Mouse (Mus musculus): ENCODE data around the gene Ibtk. TPM values are rescaled to one million over a fixed set of nuclear protein-coding genes. Genes with fewer than 3 reads are reported as not detected.

The Ibtk gene
- total RNA-seq, 2 experiments from 2014 or later = 47.5 to 50.4 TPM

- no peak for DNase-seq (ENCODE audit: low spot score in 2 of 2)
Observed at GRCm38 (mm10) chr9:85707302-85707701, 41.8 kb downstream of the Ibtk start.

GRCm38 (mm10) chr9:85701981-85702380 lies 47.2 kb downstream of the Ibtk start:
- no peak for DNase-seq (ENCODE audit: low spot score in 2 of 2)

- no peak for DNase-seq (ENCODE audit: low spot score in 2 of 2)
Observed at GRCm38 (mm10) chr9:85695606-85696005, 53.5 kb downstream of the Ibtk start.

GRCm38 (mm10) chr9:85693231-85694116 lies 55.7 kb downstream of the Ibtk start:
- DNase-seq (ENCODE audit: low spot score in 2 of 2) = no peak

- no peak for DNase-seq (ENCODE audit: low spot score in 2 of 2)
Observed at GRCm38 (mm10) chr9:85685010-85685409, 64.1 kb downstream of the Ibtk start.

GRCm38 (mm10) chr9:85675131-85675905 lies 73.8 kb downstream of the Ibtk start:
- DNase-seq (ENCODE audit: low spot score in 2 of 2) = no peak

GRCm38 (mm10) chr9:85673907-85674481 lies 75.1 kb downstream of the Ibtk start:
- no peak for DNase-seq (ENCODE audit: low spot score in 2 of 2)

GRCm38 (mm10) chr9:85671582-85672331 lies 77.4 kb downstream of the Ibtk start:
- no peak for DNase-seq (ENCODE audit: low spot score in 2 of 2)

- DNase-seq (ENCODE audit: low spot score in 2 of 2) = no peak
Observed at GRCm38 (mm10) chr9:85664316-85664715, 84.8 kb downstream of the Ibtk start.

GRCm38 (mm10) chr9:85663810-85664209 lies 85.3 kb downstream of the Ibtk start:
- DNase-seq (ENCODE audit: low spot score in 2 of 2) = no peak

- no peak for DNase-seq (ENCODE audit: low spot score in 2 of 2)
Observed at GRCm38 (mm10) chr9:85663091-85663490, 86.0 kb downstream of the Ibtk start.

- DNase-seq (ENCODE audit: low spot score in 2 of 2) = no peak
Observed at GRCm38 (mm10) chr9:85653401-85653800, 95.7 kb downstream of the Ibtk start.

GRCm38 (mm10) chr9:85638276-85638675 lies 110.9 kb downstream of the Ibtk start:
- DNase-seq (ENCODE audit: low spot score in 2 of 2) = no peak

Other genes with a start within 250 kb of the Ibtk start
- 10 to 100 TPM in 1 of 2 experiments, 1 to 10 TPM in 1; 8.2 to 14.8 TPM for gene Tpbg, start 93.0 kb upstream of the Ibtk start, total RNA-seq (2021)